Mouse (Mus musculus): Measurements from ENCODE around the gene Amz2.

The Amz2 gene

DNA sequence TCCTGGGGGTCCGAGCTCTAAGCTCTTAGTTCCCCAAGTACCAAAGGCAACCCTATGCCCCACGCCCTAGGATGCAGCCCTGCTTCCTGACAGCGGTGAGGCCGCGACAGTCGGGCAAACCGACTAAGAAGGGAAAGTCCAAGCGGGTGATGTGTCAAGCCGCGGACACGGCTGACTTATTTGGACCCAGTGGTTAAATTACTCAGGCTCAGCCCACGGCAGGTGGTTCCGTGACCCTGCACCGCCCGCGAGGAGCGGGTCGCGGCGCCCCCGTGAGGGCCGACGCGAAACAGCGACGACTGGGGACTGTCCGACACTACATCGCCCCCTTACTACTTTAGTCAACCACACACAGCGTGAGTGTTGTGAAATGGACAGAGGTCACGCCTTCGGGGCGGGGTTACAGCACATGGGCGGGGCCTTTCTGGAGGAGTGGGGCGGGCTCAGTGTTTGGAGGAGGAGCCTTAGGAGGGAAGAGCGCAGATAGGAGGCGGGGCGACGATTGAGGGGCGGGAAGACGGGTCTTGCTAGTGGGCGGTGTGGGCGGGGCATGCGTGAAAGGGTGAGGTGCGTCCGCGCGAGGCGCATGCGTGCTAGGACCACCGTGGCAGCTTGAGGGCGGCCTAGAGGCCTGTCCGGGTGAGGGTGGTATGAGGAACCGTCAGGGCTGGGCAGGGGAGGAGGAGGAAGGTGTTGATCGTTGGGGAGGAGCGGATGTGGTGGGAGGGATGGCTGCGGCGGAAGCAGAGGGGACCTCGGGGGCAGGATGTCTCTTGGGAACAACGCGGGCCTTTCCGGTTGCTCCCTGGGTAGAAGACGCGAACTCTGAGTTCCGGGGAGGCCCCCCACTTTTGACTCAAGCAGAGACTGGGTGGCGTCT is at the start of gene Amz2:
Gene Amz2 (plus strand): TSS at position 555 of the 880 bp plus-strand sequence.
- peak; percentile 100 for DNase-seq (ENCODE audit: low spot score)

- peak; percentile 34 for DNase-seq (ENCODE audit: low spot score)
Observed at GRCm38 (mm10) chr11:109376484-109377143, 49.1 kb upstream of the Amz2 start.

DNA sequence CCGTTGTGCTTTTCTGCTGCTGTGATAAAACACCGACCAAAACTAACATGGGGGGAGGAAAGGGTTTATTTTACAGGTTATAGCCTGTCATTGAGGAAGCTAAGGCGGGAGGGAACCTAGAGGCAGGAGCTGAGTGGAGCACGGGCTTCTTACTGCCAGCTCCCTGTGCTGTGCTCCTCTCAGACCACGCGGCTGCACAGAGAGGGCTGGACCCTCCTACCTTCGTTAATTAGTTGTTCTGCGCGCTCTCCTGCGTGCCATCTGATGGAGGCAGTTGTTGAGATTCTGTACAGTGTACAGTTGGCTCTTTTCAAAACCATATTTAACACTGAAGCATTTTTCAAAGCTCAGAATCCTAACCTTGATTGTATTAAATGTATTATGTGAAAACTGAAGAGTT is 48.3 kb upstream of the Amz2 start:
- no peak for DNase-seq (ENCODE audit: low spot score)

GRCm38 (mm10) chr11:109378051-109378450 is 47.7 kb upstream of the Amz2 start:
- DNase-seq (ENCODE audit: low spot score): no peak

DNA sequence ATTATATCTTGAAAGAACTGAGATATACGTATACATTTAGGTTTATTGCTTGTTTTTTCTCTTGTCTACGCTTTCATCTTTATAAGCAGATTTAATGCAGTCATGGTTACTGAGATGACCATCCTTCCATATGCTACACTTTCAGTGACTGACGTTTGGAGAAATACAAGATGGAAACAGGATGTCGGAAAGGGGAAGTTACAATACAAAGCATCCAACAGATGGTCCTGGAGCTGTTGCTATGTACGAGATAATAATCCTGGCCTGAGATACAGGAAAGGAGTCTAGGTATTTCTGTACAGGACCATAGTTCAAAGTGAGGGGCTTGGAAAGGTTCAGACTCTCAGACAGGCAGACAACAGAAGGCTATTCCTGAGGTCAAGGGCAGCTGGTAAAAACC is 45.1 kb upstream of the Amz2 start:
- DNase-seq (ENCODE audit: low spot score): no peak

DNA sequence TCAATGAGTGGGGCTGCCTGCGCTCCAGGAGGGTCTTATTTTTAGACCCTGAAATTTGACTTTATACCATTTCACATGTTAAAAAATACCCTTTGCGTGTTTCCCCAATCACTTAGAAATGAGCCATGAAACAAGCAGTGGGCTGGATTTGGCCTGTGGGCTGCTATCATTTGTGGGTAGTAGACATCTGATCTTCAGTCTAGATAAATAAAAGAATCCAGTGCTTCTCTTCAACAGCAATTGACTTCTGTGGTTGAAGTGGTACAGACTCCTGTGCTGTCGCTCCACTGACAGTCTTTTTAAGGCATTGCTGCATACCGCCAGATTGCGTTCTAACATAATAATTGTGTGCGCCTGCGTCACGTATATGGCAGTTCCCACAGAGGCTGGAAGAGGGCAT is 40.5 kb upstream of the Amz2 start:
- no peak for DNase-seq (ENCODE audit: low spot score)

DNA sequence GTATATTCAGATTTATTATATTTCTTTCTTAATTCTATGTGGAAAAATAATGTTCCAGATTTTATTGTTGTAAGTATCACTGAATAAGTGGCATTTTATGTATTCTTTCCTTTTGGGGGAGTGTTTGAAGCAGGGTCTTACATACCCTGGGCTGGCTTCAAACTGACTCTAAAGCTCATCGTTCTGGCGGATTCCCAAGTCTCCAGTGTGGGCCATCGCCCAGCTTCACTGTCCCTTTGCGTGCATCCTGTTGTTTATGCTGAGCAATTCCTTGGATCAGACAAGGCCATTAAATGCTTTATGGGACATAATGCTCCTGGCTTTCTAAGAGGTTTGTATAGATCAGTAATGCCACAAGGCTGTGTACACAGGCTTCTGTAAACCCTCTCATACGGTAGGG is 36.7 kb upstream of the Amz2 start:
- DNase-seq (ENCODE audit: low spot score): no peak

GRCm38 (mm10) chr11:109391200-109391599 is 34.5 kb upstream of the Amz2 start:
- no peak for DNase-seq (ENCODE audit: low spot score)

- no peak for DNase-seq (ENCODE audit: low spot score)
Observed at GRCm38 (mm10) chr11:109391760-109392159, 34.0 kb upstream of the Amz2 start.

GRCm38 (mm10) chr11:109392601-109393000 is 33.1 kb upstream of the Amz2 start:
- DNase-seq (ENCODE audit: low spot score): no peak

DNA sequence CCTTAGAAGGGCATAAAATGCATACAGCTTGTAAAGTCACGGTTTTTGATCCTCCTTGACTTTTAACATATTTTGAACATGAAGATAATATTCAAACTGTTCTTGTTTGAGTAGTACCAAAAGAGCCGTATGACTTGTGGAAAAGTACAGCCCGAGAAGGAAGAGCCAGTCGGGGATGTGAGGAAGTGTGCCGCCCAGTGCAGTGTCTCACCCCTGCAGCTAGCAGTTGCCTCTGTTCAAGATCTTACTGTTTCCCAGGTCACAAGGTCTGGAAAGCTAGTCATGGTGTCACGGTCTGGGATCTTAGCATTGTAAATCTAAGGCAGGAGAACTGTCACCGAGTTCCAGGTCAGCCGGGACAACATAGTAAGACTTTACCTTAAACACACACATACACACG is 31.0 kb upstream of the Amz2 start:
- DNase-seq (ENCODE audit: low spot score): no peak

DNA sequence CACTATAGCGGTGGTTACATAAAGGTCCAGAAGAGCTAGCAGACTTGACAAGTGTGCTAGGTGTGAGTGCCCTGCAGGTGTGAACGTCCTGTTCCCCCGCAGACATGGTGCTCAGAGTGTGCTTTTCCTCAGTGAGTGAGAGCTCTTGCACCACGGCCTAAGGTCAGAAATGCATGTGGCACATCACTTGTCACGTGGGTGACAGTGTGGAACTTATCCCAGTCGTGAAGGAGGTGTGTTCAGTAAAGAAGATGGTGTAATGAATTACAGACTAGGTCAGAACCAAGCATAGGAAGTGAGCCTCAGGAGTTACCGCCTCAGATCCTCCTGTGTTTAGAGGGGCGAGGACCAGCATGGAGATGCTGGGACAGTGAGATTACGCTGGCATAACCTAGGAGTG is 30.5 kb upstream of the Amz2 start:
- no peak for DNase-seq (ENCODE audit: low spot score)

- no peak for DNase-seq (ENCODE audit: low spot score)
Observed at GRCm38 (mm10) chr11:109406431-109406830, 19.3 kb upstream of the Amz2 start.

GRCm38 (mm10) chr11:109410197-109410980 is 15.4 kb upstream of the Amz2 start:
- no peak for DNase-seq (ENCODE audit: low spot score)

DNA sequence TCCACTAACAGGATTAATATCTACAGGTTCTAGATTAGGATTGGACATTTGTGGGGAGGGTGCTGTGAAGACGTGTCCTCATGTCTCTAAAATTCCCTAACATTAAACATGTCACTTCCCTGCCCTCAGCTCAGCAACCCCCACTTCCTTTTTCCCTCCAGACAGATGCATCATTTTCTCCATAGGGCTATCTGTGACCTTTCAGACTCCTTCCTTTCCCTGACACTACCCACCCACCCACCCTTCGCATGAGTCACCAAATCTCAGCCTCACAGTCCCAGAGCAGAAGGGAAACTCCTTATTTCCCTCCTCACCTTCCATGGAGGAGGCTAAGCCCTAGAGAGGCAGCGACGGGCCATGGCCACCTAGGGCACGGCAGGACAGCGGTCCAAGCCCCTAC is 12.1 kb upstream of the Amz2 start, which contains the start of gene 9930022D16Rik:
Gene 9930022D16Rik (plus strand): TSS at position 301 of the 400 bp plus-strand sequence.
- DNase-seq (ENCODE audit: low spot score): no peak

DNA sequence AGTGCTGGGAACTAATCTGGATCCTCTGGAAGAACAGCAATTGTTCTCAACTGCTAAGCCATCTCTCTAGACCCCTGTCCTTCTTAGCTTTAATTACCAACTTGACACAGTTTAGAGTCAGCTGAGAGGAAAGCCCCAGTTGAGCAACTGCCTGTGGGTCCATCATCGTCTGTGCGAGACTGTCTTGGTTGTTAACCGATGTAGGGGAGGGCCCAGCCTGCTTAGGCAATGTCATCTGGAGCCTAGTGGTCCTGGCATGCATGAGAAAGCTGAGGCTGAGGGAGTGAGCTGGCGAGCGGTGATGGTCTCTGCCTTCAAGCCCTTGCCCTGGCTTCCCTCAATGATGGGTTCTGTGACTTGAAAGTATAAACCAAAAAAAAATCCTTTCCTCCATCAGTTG is 10.9 kb upstream of the Amz2 start:
- no peak for DNase-seq (ENCODE audit: low spot score)

DNA sequence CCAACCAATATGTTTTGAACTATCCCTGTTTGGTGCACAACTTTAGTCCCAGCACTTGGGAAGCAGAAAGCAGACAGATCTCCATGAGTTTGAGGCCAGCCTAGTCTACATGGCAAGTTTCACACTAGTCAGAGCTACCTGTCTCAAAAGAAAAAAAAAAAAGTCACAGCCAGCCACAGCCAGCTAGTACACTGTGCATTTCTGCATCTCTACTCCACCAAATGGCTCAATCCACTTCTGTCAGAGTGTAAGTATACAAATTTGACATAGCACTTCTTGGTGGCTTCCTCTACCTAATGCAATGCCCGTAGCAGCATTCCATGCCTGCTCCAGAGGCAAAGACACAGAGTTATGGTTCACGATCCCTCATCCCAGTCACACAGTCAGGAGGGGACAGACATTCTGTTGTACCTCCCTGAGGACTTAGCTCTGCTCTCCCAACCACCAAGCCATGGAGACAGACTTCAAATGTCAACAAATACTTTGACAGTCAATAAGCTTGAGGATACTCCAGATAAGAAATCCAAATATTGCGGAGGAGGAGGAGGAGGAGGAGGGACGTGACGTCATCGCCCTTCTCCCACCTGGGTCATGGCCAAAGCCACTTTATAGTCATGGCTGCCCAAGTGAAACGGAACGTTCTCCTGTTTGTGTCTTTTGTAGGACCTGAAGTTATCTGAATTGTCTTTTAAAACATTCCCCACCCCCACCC is 8.9 kb upstream of the Amz2 start:
- no peak for DNase-seq (ENCODE audit: low spot score)

- no peak for DNase-seq (ENCODE audit: low spot score)
Observed at GRCm38 (mm10) chr11:109417472-109418040, 8.2 kb upstream of the Amz2 start.

DNA sequence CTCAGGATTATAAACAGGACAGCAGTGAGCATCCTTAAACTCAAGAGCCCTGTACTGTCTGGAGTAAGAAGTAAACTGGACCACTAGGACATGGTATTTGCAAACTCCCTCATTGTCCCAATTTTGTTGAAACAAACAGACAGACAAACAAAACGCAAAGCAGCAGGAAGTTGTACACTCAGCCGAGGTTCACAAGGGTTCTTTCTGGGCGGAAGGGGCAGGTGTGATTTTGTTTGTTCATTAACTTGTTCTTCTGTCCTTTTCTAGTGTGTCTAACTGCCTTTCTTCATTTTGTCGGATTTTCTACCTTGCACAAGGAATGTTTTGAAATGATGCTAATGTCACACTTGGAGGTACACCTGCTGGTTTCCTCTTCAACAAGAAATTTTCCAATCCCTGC is 6.3 kb upstream of the Amz2 start:
- DNase-seq (ENCODE audit: low spot score): no peak

DNA sequence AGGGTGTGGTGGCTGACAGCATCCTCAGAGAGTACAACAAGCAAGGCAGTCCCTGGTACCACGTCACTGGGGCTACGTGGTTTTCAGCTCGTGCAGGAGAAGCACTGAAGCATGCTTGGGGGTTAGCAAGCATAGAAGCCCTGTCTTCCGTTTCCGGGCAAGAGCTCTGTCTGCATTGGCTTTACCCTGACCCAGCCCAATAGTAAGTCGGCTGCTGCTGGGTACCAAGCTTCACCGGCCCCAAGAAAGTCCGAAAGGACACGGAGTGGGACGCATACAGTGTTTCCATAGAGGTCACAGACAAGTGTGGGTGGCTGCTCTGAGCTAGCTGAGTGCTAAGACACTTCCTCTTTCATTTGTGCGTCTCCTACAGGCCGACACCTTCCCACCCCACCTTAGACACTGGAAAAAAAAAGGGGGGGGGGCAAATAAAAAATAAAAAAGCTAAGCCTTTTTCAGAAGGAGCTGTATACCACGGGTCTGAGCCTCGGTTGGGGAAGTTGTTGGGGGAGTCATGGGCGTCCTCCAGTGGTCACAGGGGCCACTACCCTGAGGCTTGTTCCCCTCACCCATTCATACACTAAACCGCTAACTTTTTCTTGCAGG is 5.7 kb upstream of the Amz2 start:
- no peak for DNase-seq (ENCODE audit: low spot score)

- no peak for DNase-seq (ENCODE audit: low spot score)
Observed at GRCm38 (mm10) chr11:109420567-109420962, 5.2 kb upstream of the Amz2 start.
